24 mouse cellular contexts compared by ENCODE assay signal in genomic region chr14:114836723-114837349, GRCm38 (mm10).
DNase-seq lines count a peak whose midpoint lies in the region; ATAC-seq and TF ChIP-seq lines count a peak whose summit lies in the region.
"Had no signal": no experiment of that assay in that cellular context is flagged by ENCODE, and none has a peak within 500 bp of the region (broad histone marks: within the 10 kb centered on the region; RNA-seq: fewer than 3 reads in every experiment).

No protein-coding gene starts in this region.

- DNase-seq in intestine, embryonic 14.5 days (ENCODE audit: low spot score), result no peak
- no peak for DNase-seq in stomach, postnatal 0 days (ENCODE audit: low spot score)
- DNase-seq in adrenal gland, postnatal 14 days, result no peak
- DNase-seq: adrenal gland, postnatal 10 days; cerebellum, adult 11 months; cerebellum, adult 2 months; cerebellum, adult 9-11 months; cerebellum, postnatal 25 days; gastrocnemius, postnatal 10 days; gastrocnemius, postnatal 36 days; heart, adult 2 months; heart, postnatal 14 days; heart, postnatal 4 days had no signal

- no peaks in the 10 kb centered on the region for H3K36me3 ChIP-seq in intestine, embryonic 14.5 days (ENCODE audit: control insufficient read depth, insufficient read depth, low read length)
- no peaks in the 10 kb centered on the region for H3K36me3 ChIP-seq in intestine, postnatal 0 days (ENCODE audit: control insufficient read depth, insufficient read depth)
- no peaks in the 10 kb centered on the region for H3K36me3 ChIP-seq in kidney, embryonic 16.5 days (ENCODE audit: insufficient read depth, low read length)
- no peaks in the 10 kb centered on the region for H3K36me3 ChIP-seq in kidney, embryonic 14.5 days (ENCODE audit: control insufficient read depth, insufficient read depth, low read length)
- no peaks in the 10 kb centered on the region for H3K36me3 ChIP-seq in stomach, embryonic 14.5 days (ENCODE audit: control insufficient read depth, insufficient read depth, low read length)
- H3K36me3 ChIP-seq in stomach, postnatal 0 days (ENCODE audit: control insufficient read depth, insufficient read depth, low read length), result no peaks in the 10 kb centered on the region
- H3K36me3 ChIP-seq in stomach, embryonic 16.5 days (ENCODE audit: control insufficient read depth, insufficient read depth, low read length), result no peaks in the 10 kb centered on the region
- H3K36me3 ChIP-seq: embryonic facial prominence, embryonic 12.5 days; embryonic facial prominence, embryonic 15.5 days; forebrain, embryonic 15.5 days; heart, embryonic 10.5 days; heart, embryonic 13.5 days had no signal

- H3K4me3 ChIP-seq in intestine, embryonic 14.5 days (ENCODE audit: low read depth, low read length), result no peak overlapping the region
- no peak overlapping the region for H3K4me3 ChIP-seq in intestine, postnatal 0 days (ENCODE audit: low read depth, low read length)
- H3K4me3 ChIP-seq in kidney, embryonic 16.5 days (ENCODE audit: low read length), result no peak overlapping the region
- H3K4me3 ChIP-seq in kidney, embryonic 14.5 days (ENCODE audit: low read length), result no peak overlapping the region
- no peak overlapping the region for H3K4me3 ChIP-seq in stomach, embryonic 14.5 days (ENCODE audit: low read depth, low read length)
- no peak overlapping the region for H3K4me3 ChIP-seq in stomach, postnatal 0 days (ENCODE audit: low read depth, low read length)
- no peak overlapping the region for H3K4me3 ChIP-seq in stomach, embryonic 16.5 days (replicated peaks; ENCODE audit: low read length)
- H3K4me3 ChIP-seq: embryonic facial prominence, embryonic 12.5 days; embryonic facial prominence, embryonic 15.5 days; forebrain, embryonic 15.5 days; heart, adult 2 months; heart, embryonic 10.5 days; heart, embryonic 13.5 days had no signal

- H3K4me2 ChIP-seq in intestine, embryonic 14.5 days (ENCODE audit: low read length), result no peak overlapping the region
- H3K4me2 ChIP-seq in intestine, postnatal 0 days (replicated peaks; ENCODE audit: low read depth), result no peak overlapping the region
- H3K4me2 ChIP-seq in kidney, embryonic 16.5 days (replicated peaks; ENCODE audit: low read depth, low read length), result no peak overlapping the region
- no peak overlapping the region for H3K4me2 ChIP-seq in kidney, embryonic 14.5 days (replicated peaks; ENCODE audit: low read depth, low read length)
- no peak overlapping the region for H3K4me2 ChIP-seq in stomach, embryonic 14.5 days (replicated peaks; ENCODE audit: low read depth, low read length)
- no peak overlapping the region for H3K4me2 ChIP-seq in stomach, postnatal 0 days (replicated peaks; ENCODE audit: low read depth)
- H3K4me2 ChIP-seq in stomach, embryonic 16.5 days (ENCODE audit: low read depth, low read length), result no peak overlapping the region
- H3K4me2 ChIP-seq: embryonic facial prominence, embryonic 12.5 days; embryonic facial prominence, embryonic 15.5 days; heart, embryonic 13.5 days had no signal

- WGBS in intestine, embryonic 14.5 days, result 70% methylated on average over 3 of the region's 3 CpGs
- WGBS in intestine, postnatal 0 days, result 34% methylated on average over 3 of the region's 3 CpGs
- WGBS in kidney, embryonic 16.5 days, result 67% methylated on average over 3 of the region's 3 CpGs
- WGBS in kidney, embryonic 14.5 days, result 64% methylated on average over 3 of the region's 3 CpGs
- WGBS in stomach, embryonic 14.5 days, result 56% methylated on average over 3 of the region's 3 CpGs
- 45% methylated on average over 3 of the region's 3 CpGs for WGBS in stomach, postnatal 0 days
- 59% methylated on average over 3 of the region's 3 CpGs for WGBS in stomach, embryonic 16.5 days

- peak; percentile 67 for ATAC-seq in intestine, embryonic 14.5 days (replicated peaks; ENCODE audit: low FRiP score, low TSS enrichment, low read depth)
- ATAC-seq in intestine, postnatal 0 days, result no peak
- peak; percentile 59; the same call in 1 of the 2 replicates for ATAC-seq in kidney, embryonic 16.5 days (ENCODE audit: low FRiP score, low TSS enrichment)
- no peak for ATAC-seq in kidney, embryonic 14.5 days (ENCODE audit: low FRiP score, low TSS enrichment)
- peak; percentile 71; the same call in 1 of the 2 replicates for ATAC-seq in stomach, embryonic 14.5 days (ENCODE audit: insufficient number of reproducible peaks, insufficient read depth, low FRiP score, low read depth)
- ATAC-seq in stomach, postnatal 0 days (ENCODE audit: low FRiP score, low TSS enrichment), result no peak
- ATAC-seq in stomach, embryonic 16.5 days (ENCODE audit: insufficient read depth, low FRiP score), result peak; percentile 53
- ATAC-seq: forebrain, embryonic 15.5 days had no signal

- TF ChIP-seq EP300 in stomach, postnatal 0 days (optimal IDR thresholded peaks at IDR 0.05), result no peak

- TF ChIP-seq CTCF in intestine, postnatal 0 days (IDR thresholded peaks at IDR 0.05; ENCODE audit: low read depth), result no peak
- TF ChIP-seq CTCF in stomach, postnatal 0 days (IDR thresholded peaks at IDR 0.05; ENCODE audit: low read depth), result no peak

- H3K27ac ChIP-seq in intestine, embryonic 14.5 days (ENCODE audit: low read depth), result no peak overlapping the region
- H3K27ac ChIP-seq in intestine, postnatal 0 days (ENCODE audit: low read depth, low read length), result no peak overlapping the region
- no peak overlapping the region for H3K27ac ChIP-seq in kidney, embryonic 16.5 days (ENCODE audit: low read length)
- H3K27ac ChIP-seq in kidney, embryonic 14.5 days (ENCODE audit: low read depth, low read length), result no peak overlapping the region
- no peak overlapping the region for H3K27ac ChIP-seq in stomach, embryonic 14.5 days (ENCODE audit: low read length)
- no peak overlapping the region for H3K27ac ChIP-seq in stomach, postnatal 0 days (replicated peaks)
- H3K27ac ChIP-seq in stomach, embryonic 16.5 days (ENCODE audit: low read length), result 0 out of 2 replicates have a peak overlapping the region, but pooled peaks have one; percentile 11
- H3K27ac ChIP-seq: embryonic facial prominence, embryonic 12.5 days; embryonic facial prominence, embryonic 15.5 days; forebrain, embryonic 15.5 days; heart, adult 2 months; heart, embryonic 10.5 days; heart, embryonic 13.5 days; hindbrain, embryonic 14.5 days had no signal

- no peaks in the 10 kb centered on the region for H3K27me3 ChIP-seq in intestine, embryonic 14.5 days (replicated peaks; ENCODE audit: control insufficient read depth, insufficient read depth, low read length)
- H3K27me3 ChIP-seq in intestine, postnatal 0 days (replicated peaks; ENCODE audit: control insufficient read depth, insufficient read depth, low read length), result no peaks in the 10 kb centered on the region
- no peaks in the 10 kb centered on the region; the same call in 1 of the 2 replicates for H3K27me3 ChIP-seq in kidney, embryonic 16.5 days (ENCODE audit: insufficient read depth, low read length)
- no peaks in the 10 kb centered on the region for H3K27me3 ChIP-seq in kidney, embryonic 14.5 days (ENCODE audit: control insufficient read depth, insufficient read depth, low read length)
- H3K27me3 ChIP-seq in stomach, embryonic 14.5 days (ENCODE audit: control insufficient read depth, insufficient read depth, low read length), result no peaks in the 10 kb centered on the region
- H3K27me3 ChIP-seq in stomach, postnatal 0 days (ENCODE audit: control insufficient read depth, insufficient read depth, low read length), result no peaks in the 10 kb centered on the region
- no peaks in the 10 kb centered on the region for H3K27me3 ChIP-seq in stomach, embryonic 16.5 days (ENCODE audit: control insufficient read depth, insufficient read depth, low read length)
- H3K27me3 ChIP-seq: embryonic facial prominence, embryonic 12.5 days; embryonic facial prominence, embryonic 15.5 days; forebrain, embryonic 15.5 days; heart, embryonic 13.5 days had no signal

- H3K9ac ChIP-seq in intestine, embryonic 14.5 days (ENCODE audit: low read length), result no peak overlapping the region
- H3K9ac ChIP-seq in intestine, postnatal 0 days (ENCODE audit: low read depth, low read length), result no peak overlapping the region
- H3K9ac ChIP-seq in kidney, embryonic 16.5 days (replicated peaks; ENCODE audit: low read length), result no peak overlapping the region
- no peak overlapping the region for H3K9ac ChIP-seq in kidney, embryonic 14.5 days (ENCODE audit: low read depth, low read length)
- no peak overlapping the region for H3K9ac ChIP-seq in stomach, embryonic 14.5 days (replicated peaks; ENCODE audit: low read depth, low read length)
- no peak overlapping the region for H3K9ac ChIP-seq in stomach, postnatal 0 days (ENCODE audit: low read length)
- no peak overlapping the region for H3K9ac ChIP-seq in stomach, embryonic 16.5 days (ENCODE audit: low read length)
- H3K9ac ChIP-seq: embryonic facial prominence, embryonic 12.5 days; embryonic facial prominence, embryonic 15.5 days; forebrain, embryonic 15.5 days; heart, embryonic 13.5 days; hindbrain, embryonic 14.5 days had no signal

- H3K9me3 ChIP-seq in intestine, embryonic 14.5 days (ENCODE audit: control insufficient read depth, low read length), result no peaks in the 10 kb centered on the region
- no peaks in the 10 kb centered on the region for H3K9me3 ChIP-seq in intestine, postnatal 0 days (ENCODE audit: control insufficient read depth)
- 0 out of 2 replicates have a peak, but pooled peaks cover 2% of the 10 kb centered on the region for H3K9me3 ChIP-seq in kidney, embryonic 16.5 days (ENCODE audit: low read length)
- H3K9me3 ChIP-seq in kidney, embryonic 14.5 days (ENCODE audit: control insufficient read depth, low read length), result no peaks in the 10 kb centered on the region
- H3K9me3 ChIP-seq in stomach, embryonic 14.5 days (ENCODE audit: control insufficient read depth, low read depth, low read length), result no peaks in the 10 kb centered on the region
- no peaks in the 10 kb centered on the region for H3K9me3 ChIP-seq in stomach, postnatal 0 days (ENCODE audit: control insufficient read depth, low read length)
- H3K9me3 ChIP-seq in stomach, embryonic 16.5 days (replicated peaks; ENCODE audit: control insufficient read depth, low read length), result no peaks in the 10 kb centered on the region
- H3K9me3 ChIP-seq: embryonic facial prominence, embryonic 12.5 days; embryonic facial prominence, embryonic 15.5 days; forebrain, embryonic 15.5 days; heart, embryonic 10.5 days; heart, embryonic 13.5 days had no signal

- no peaks in the 10 kb centered on the region; the same call in none of the 2 replicates for H3K4me1 ChIP-seq in intestine, embryonic 14.5 days (replicated peaks; ENCODE audit: control insufficient read depth, insufficient read depth, low read length)
- H3K4me1 ChIP-seq in intestine, postnatal 0 days (replicated peaks; ENCODE audit: control insufficient read depth, insufficient read depth, low read length), result no peaks in the 10 kb centered on the region
- peaks cover 7% of the 10 kb centered on the region for H3K4me1 ChIP-seq in kidney, embryonic 16.5 days (ENCODE audit: insufficient read depth, low read length)
- no peaks in the 10 kb centered on the region for H3K4me1 ChIP-seq in kidney, embryonic 14.5 days (ENCODE audit: control insufficient read depth, insufficient read depth, low read length)
- 0 out of 2 replicates have a peak, but pooled peaks cover 3% of the 10 kb centered on the region for H3K4me1 ChIP-seq in stomach, embryonic 14.5 days (ENCODE audit: control insufficient read depth, insufficient read depth, low read length)
- no peaks in the 10 kb centered on the region for H3K4me1 ChIP-seq in stomach, postnatal 0 days (replicated peaks; ENCODE audit: control insufficient read depth, insufficient read depth)
- H3K4me1 ChIP-seq in stomach, embryonic 16.5 days (ENCODE audit: control insufficient read depth, insufficient read depth, low read length), result no peaks in the 10 kb centered on the region
- H3K4me1 ChIP-seq: embryonic facial prominence, embryonic 12.5 days had no signal

Comparison
In these comparisons a context has a peak if more than half of its experiments do, and no peak if none do; other contexts are left out.
1. ATAC-seq: peak in intestine, embryonic 14.5 days (single experiment), kidney, embryonic 16.5 days (single experiment), stomach, embryonic 14.5 days (single experiment) and stomach, embryonic 16.5 days (single experiment); none in intestine, postnatal 0 days (single experiment), kidney, embryonic 14.5 days (single experiment) and stomach, postnatal 0 days (single experiment).